Mouse (Mus musculus): ENCODE data around the gene Prtg. TPM values are rescaled to one million over a fixed set of nuclear protein-coding genes. Genes with fewer than 3 reads are reported as not detected.

Prtg gene
- 0.03 and 0.07 TPM in 2 replicates for polyA plus RNA-seq (2012; rRNA removed)

GRCm38 (mm10) chr9:72806731-72807419 is at the start of gene Prtg:
Gene Prtg, plus strand, starts transcription at chr9:72806874.

DNA sequence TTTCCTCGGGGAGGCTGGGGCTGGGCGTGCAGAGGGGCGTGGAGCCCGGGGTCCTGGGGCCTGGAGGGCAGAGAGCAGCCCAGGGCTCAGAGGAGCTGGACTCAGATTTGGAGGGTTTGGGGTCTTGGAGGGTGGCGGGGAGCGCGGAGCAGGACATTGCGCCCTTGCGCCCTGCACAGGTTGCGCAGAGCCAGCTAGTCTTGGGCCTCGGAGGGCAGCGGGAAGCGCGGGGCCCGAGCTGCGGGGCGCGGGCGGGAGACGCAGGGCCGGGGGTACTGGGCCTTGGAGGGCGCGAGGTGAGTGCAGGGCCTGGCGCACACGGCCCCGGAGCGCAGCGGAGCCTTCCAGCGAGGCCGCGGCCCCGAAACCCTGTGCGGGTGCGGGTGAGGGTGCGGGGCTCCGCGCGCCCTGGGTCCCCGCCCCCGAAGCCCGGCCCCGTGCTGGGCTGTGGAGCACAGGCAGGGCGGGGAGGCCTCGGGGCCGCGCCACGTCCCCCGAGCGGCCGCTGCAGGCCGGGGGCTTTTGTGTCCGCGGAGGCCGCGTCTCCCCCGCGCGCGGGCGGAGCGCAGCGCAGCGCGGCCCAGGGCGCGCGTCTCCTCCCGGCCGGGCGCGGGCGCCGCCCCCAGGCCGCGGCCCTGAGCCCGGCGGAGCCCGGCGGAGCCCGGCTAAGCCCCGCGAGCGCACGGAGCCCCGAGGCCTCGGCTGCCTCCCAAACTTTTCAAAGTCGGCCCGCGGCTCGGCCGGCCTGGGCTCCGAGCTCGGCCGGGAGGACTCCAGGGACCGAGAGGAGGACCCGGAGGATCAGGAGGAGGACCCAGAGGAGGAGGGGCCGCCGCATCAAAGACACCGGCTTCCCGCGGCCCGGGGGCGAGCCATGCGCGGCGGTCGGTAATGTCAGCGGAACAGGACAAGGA is 118.6 kb downstream of the Prtg start, which contains the start of gene Pygo1:
TSS of gene Pygo1 (plus strand) at position 625 of the 914 bp plus-strand sequence.

GRCm38 (mm10) chr9:72958521-72959450 is 152.1 kb downstream of the Prtg start, which contains the start of the genes Dyx1c1 and Gm44503:
Gene Dyx1c1, plus strand, starts transcription at chr9:72958785.
Gene Gm44503, plus strand, starts transcription at chr9:72958852.

Other genes with a start within 250 kb of the Prtg start
- gene Nedd4, start 144.5 kb upstream of the Prtg start, polyA plus RNA-seq (2012; rRNA removed) = 88.4 and 99.7 TPM in 2 replicates
- gene Pygo1, start 118.8 kb downstream of the Prtg start, polyA plus RNA-seq (2012; rRNA removed) = 0.08 and 0.11 TPM in 2 replicates
- 0.11 and 0.12 TPM in 2 replicates for gene Dyx1c1, start 151.9 kb downstream of the Prtg start, polyA plus RNA-seq (2012; rRNA removed)
- not detected in 2 replicates for gene Gm44503, start 152.0 kb downstream of the Prtg start, polyA plus RNA-seq (2012; rRNA removed)
- 2.0 and 2.3 TPM in 2 replicates for gene Ccpg1os, start 178.5 kb downstream of the Prtg start, polyA plus RNA-seq (2012; rRNA removed)
- gene Ccpg1, start 178.6 kb downstream of the Prtg start, polyA plus RNA-seq (2012; rRNA removed) = 4.0 and 4.7 TPM in 2 replicates
- gene Pigb, start 233.5 kb downstream of the Prtg start, polyA plus RNA-seq (2012; rRNA removed) = 3.2 and 4.0 TPM in 2 replicates
- gene Rab27a, start 238.0 kb downstream of the Prtg start, polyA plus RNA-seq (2012; rRNA removed) = 2.6 and 3.3 TPM in 2 replicates

Measured in liver, embryonic 14 days (tissue).